In genomic region chr2:180001635-180002034, GRCm38 (mm10) we compare ENCODE assay signal across 26 mouse cellular contexts. TPM values are rescaled to one million over a fixed set of nuclear protein-coding genes. Genes with fewer than 3 reads are reported as not detected.
DNase-seq lines count a peak whose midpoint lies in the region; ATAC-seq and TF ChIP-seq lines count a peak whose summit lies in the region.
"Had no signal": no experiment of that assay in that cellular context is flagged by ENCODE, and none has a peak within 500 bp of the region (broad histone marks: within the 10 kb centered on the region; RNA-seq: fewer than 3 reads in every experiment).

No protein-coding gene starts in this region.

- no peak for ATAC-seq in forebrain, embryonic 11.5 days (replicated peaks; ENCODE audit: low FRiP score)
- no peak for ATAC-seq in forebrain, embryonic 12.5 days (ENCODE audit: low FRiP score)
- no peak for ATAC-seq in heart, embryonic 12.5 days (ENCODE audit: insufficient number of reproducible peaks, low FRiP score)
- no peak for ATAC-seq in liver, postnatal 0 days
- no peak for ATAC-seq in liver, embryonic 12.5 days
- ATAC-seq: activated CD4-positive, CD25-positive, alpha-beta regulatory T cell, adult 4 months; CD4-positive, CD25-positive, alpha-beta regulatory T cell, adult 4 months; forebrain, embryonic 14.5 days; forebrain, embryonic 16.5 days; Patski had no signal

- no peak for TF ChIP-seq CTCF in liver, postnatal 0 days (IDR thresholded peaks at IDR 0.05; ENCODE audit: low read depth)

- 92% methylated on average over 9 of the region's 9 CpGs for WGBS in forebrain, embryonic 11.5 days
- WGBS in forebrain, embryonic 12.5 days = 93% methylated on average over 9 of the region's 9 CpGs
- WGBS in heart, embryonic 12.5 days = 75% methylated on average over 9 of the region's 9 CpGs
- WGBS in liver, postnatal 0 days (ENCODE audit: insufficient replicate concordance) = 85% methylated on average over 9 of the region's 9 CpGs
- 63% methylated on average over 9 of the region's 9 CpGs for WGBS in liver, embryonic 12.5 days (ENCODE audit: insufficient replicate concordance)

- no peaks in the 10 kb centered on the region for H3K27me3 ChIP-seq in forebrain, embryonic 11.5 days (ENCODE audit: control insufficient read depth, insufficient read depth, low read length)
- H3K27me3 ChIP-seq in forebrain, embryonic 12.5 days = peaks cover 17% of the 10 kb centered on the region
- peaks cover 12% of the 10 kb centered on the region for H3K27me3 ChIP-seq in heart, embryonic 12.5 days (replicated peaks)
- H3K27me3 ChIP-seq in liver, postnatal 0 days (ENCODE audit: insufficient read depth, low read length) = no peaks in the 10 kb centered on the region
- H3K27me3 ChIP-seq in liver, embryonic 12.5 days (replicated peaks) = peaks cover 19% of the 10 kb centered on the region
- H3K27me3 ChIP-seq: embryonic facial prominence, embryonic 15.5 days; Patski had no signal

- no peak overlapping the region for H3K4me2 ChIP-seq in forebrain, embryonic 11.5 days (ENCODE audit: low read depth, low read length, severe bottlenecking)
- no peak overlapping the region for H3K4me2 ChIP-seq in forebrain, embryonic 12.5 days
- no peak overlapping the region for H3K4me2 ChIP-seq in heart, embryonic 12.5 days
- H3K4me2 ChIP-seq in liver, postnatal 0 days (ENCODE audit: low read depth, low read length) = no peak overlapping the region
- H3K4me2 ChIP-seq in liver, embryonic 12.5 days = no peak overlapping the region
- H3K4me2 ChIP-seq: embryonic facial prominence, embryonic 13.5 days; embryonic facial prominence, embryonic 15.5 days had no signal

- DNase-seq in forebrain, embryonic 11.5 days (ENCODE audit: low spot score) = peak; percentile 41
- DNase-seq in heart, adult 11 months = peak; percentile 86
- DNase-seq in liver, postnatal 0 days = peak; percentile 8
- no peak for DNase-seq in kidney, adult 9 months
- DNase-seq: adrenal gland, adult 8-10 months; adrenal gland, postnatal 14 days; adrenal gland, postnatal 36 days; B cell, adult 2 months; cerebellum, adult 11-12 months; cerebellum, adult 2 months; cerebellum, adult 9-10 months; cerebellum, postnatal 10 days; cerebellum, postnatal 25 days had no signal

- no peak for TF ChIP-seq EP300 in liver, postnatal 0 days (IDR thresholded peaks at IDR 0.05; ENCODE audit: low read depth)

- H3K9me3 ChIP-seq in forebrain, embryonic 11.5 days (ENCODE audit: control insufficient read depth, low read length) = no peaks in the 10 kb centered on the region
- H3K9me3 ChIP-seq in forebrain, embryonic 12.5 days = no peaks in the 10 kb centered on the region
- H3K9me3 ChIP-seq in heart, embryonic 12.5 days (replicated peaks) = no peaks in the 10 kb centered on the region
- H3K9me3 ChIP-seq in liver, postnatal 0 days (ENCODE audit: low read length) = no peaks in the 10 kb centered on the region
- H3K9me3 ChIP-seq in liver, embryonic 12.5 days (replicated peaks) = no peaks in the 10 kb centered on the region
- H3K9me3 ChIP-seq: embryonic facial prominence, embryonic 13.5 days; embryonic facial prominence, embryonic 15.5 days; forebrain, embryonic 10.5 days; G1E had no signal

- no peaks in the 10 kb centered on the region for H3K4me1 ChIP-seq in forebrain, embryonic 11.5 days (replicated peaks; ENCODE audit: control insufficient read depth, insufficient read depth, low read length)
- H3K4me1 ChIP-seq in forebrain, embryonic 12.5 days = no peaks in the 10 kb centered on the region
- no peaks in the 10 kb centered on the region for H3K4me1 ChIP-seq in heart, embryonic 12.5 days (replicated peaks)
- no peaks in the 10 kb centered on the region for H3K4me1 ChIP-seq in liver, postnatal 0 days (ENCODE audit: insufficient read depth)
- no peaks in the 10 kb centered on the region for H3K4me1 ChIP-seq in liver, embryonic 12.5 days
- H3K4me1 ChIP-seq: embryonic facial prominence, embryonic 13.5 days; embryonic facial prominence, embryonic 15.5 days had no signal

- H3K36me3 ChIP-seq in forebrain, embryonic 11.5 days (ENCODE audit: control insufficient read depth, insufficient read depth, low read length) = no peaks in the 10 kb centered on the region
- H3K36me3 ChIP-seq in forebrain, embryonic 12.5 days (replicated peaks) = no peaks in the 10 kb centered on the region
- no peaks in the 10 kb centered on the region for H3K36me3 ChIP-seq in heart, embryonic 12.5 days
- no peaks in the 10 kb centered on the region for H3K36me3 ChIP-seq in liver, postnatal 0 days (replicated peaks; ENCODE audit: insufficient read depth, low read length)
- no peaks in the 10 kb centered on the region for H3K36me3 ChIP-seq in liver, embryonic 12.5 days
- H3K36me3 ChIP-seq: embryonic facial prominence, embryonic 13.5 days; embryonic facial prominence, embryonic 15.5 days; forebrain, embryonic 10.5 days; G1E had no signal

- H3K4me3 ChIP-seq in forebrain, embryonic 11.5 days (ENCODE audit: low read depth, low read length) = no peak overlapping the region
- no peak overlapping the region for H3K4me3 ChIP-seq in forebrain, embryonic 12.5 days (replicated peaks)
- H3K4me3 ChIP-seq in heart, embryonic 12.5 days = no peak overlapping the region
- no peak overlapping the region for H3K4me3 ChIP-seq in liver, postnatal 0 days (ENCODE audit: low read depth, low read length)
- H3K4me3 ChIP-seq in liver, embryonic 12.5 days = no peak overlapping the region
- H3K4me3 ChIP-seq: embryonic facial prominence, embryonic 13.5 days; embryonic facial prominence, embryonic 15.5 days; erythroblast, embryonic 14.5 days; forebrain, embryonic 10.5 days had no signal

- H3K27ac ChIP-seq in forebrain, embryonic 11.5 days (ENCODE audit: low read depth, low read length) = no peak overlapping the region
- no peak overlapping the region for H3K27ac ChIP-seq in forebrain, embryonic 12.5 days
- H3K27ac ChIP-seq in heart, embryonic 12.5 days (ENCODE audit: poor library complexity, severe bottlenecking) = no peak overlapping the region
- H3K27ac ChIP-seq in liver, postnatal 0 days (ENCODE audit: low read depth) = no peak overlapping the region
- no peak overlapping the region for H3K27ac ChIP-seq in liver, embryonic 12.5 days
- H3K27ac ChIP-seq: embryonic facial prominence, embryonic 13.5 days; embryonic facial prominence, embryonic 15.5 days; forebrain, embryonic 10.5 days had no signal

- no peak overlapping the region for H3K9ac ChIP-seq in forebrain, embryonic 11.5 days (ENCODE audit: low read length)
- H3K9ac ChIP-seq in forebrain, embryonic 12.5 days = no peak overlapping the region
- no peak overlapping the region for H3K9ac ChIP-seq in heart, embryonic 12.5 days
- H3K9ac ChIP-seq in liver, postnatal 0 days (replicated peaks) = no peak overlapping the region
- no peak overlapping the region for H3K9ac ChIP-seq in liver, embryonic 12.5 days
- H3K9ac ChIP-seq: embryonic facial prominence, embryonic 13.5 days; embryonic facial prominence, embryonic 15.5 days had no signal

RNA-seq across cellular contexts. Expression of gene Lsm14b, which starts 23.2 kb away (rescaled TPM):
- 7.5 and 8.9 TPM in 2 replicates for polyA plus RNA-seq in forebrain, embryonic 11.5 days (2014; fragmentation: Nextera tagmentation; extraction: Ambion mirVana)
- 15.4 and 15.7 TPM in 2 replicates for polyA plus RNA-seq in forebrain, embryonic 12.5 days (2016; fragmentation: Nextera tagmentation; extraction: Ambion mirVana)
- polyA plus RNA-seq in heart, embryonic 12.5 days (2016; fragmentation: Nextera tagmentation; extraction: Ambion mirVana) = 4.8 and 6.9 TPM in 2 replicates
- 1.6 and 1.7 TPM in 2 replicates for polyA plus RNA-seq in liver, postnatal 0 days (2015; fragmentation: Nextera tagmentation; extraction: Ambion mirVana)
- 2.4 and 2.7 TPM in 2 replicates for polyA plus RNA-seq in liver, embryonic 12.5 days (2016; fragmentation: Nextera tagmentation; extraction: Ambion mirVana)

RNA-seq across cellular contexts. Expression of gene Taf4, which starts 25.2 kb away (rescaled TPM):
- 7.4 and 8.2 TPM in 2 replicates for polyA plus RNA-seq in forebrain, embryonic 11.5 days (2014; fragmentation: Nextera tagmentation; extraction: Ambion mirVana)
- 5.2 and 5.8 TPM in 2 replicates for polyA plus RNA-seq in forebrain, embryonic 12.5 days (2016; fragmentation: Nextera tagmentation; extraction: Ambion mirVana)
- polyA plus RNA-seq in heart, embryonic 12.5 days (2016; fragmentation: Nextera tagmentation; extraction: Ambion mirVana) = 2.4 and 2.7 TPM in 2 replicates
- 1.7 TPM in 2 replicates for polyA plus RNA-seq in liver, postnatal 0 days (2015; fragmentation: Nextera tagmentation; extraction: Ambion mirVana)
- polyA plus RNA-seq in liver, embryonic 12.5 days (2016; fragmentation: Nextera tagmentation; extraction: Ambion mirVana) = 2.2 and 2.6 TPM in 2 replicates

RNA-seq across cellular contexts. Expression of gene Psma7, which starts 40.6 kb away (rescaled TPM):
- polyA plus RNA-seq in forebrain, embryonic 11.5 days (2014; fragmentation: Nextera tagmentation; extraction: Ambion mirVana) = 681 and 714 TPM in 2 replicates
- polyA plus RNA-seq in forebrain, embryonic 12.5 days (2016; fragmentation: Nextera tagmentation; extraction: Ambion mirVana) = 666 and 694 TPM in 2 replicates
- polyA plus RNA-seq in heart, embryonic 12.5 days (2016; fragmentation: Nextera tagmentation; extraction: Ambion mirVana) = 444 and 452 TPM in 2 replicates
- polyA plus RNA-seq in liver, postnatal 0 days (2015; fragmentation: Nextera tagmentation; extraction: Ambion mirVana) = 264 and 278 TPM in 2 replicates
- 455 and 456 TPM in 2 replicates for polyA plus RNA-seq in liver, embryonic 12.5 days (2016; fragmentation: Nextera tagmentation; extraction: Ambion mirVana)

RNA-seq across cellular contexts. Expression of gene Ss18l1, which starts 40.7 kb away (rescaled TPM):
- polyA plus RNA-seq in forebrain, embryonic 11.5 days (2014; fragmentation: Nextera tagmentation; extraction: Ambion mirVana) = 16.8 and 17.8 TPM in 2 replicates
- 25.0 and 29.4 TPM in 2 replicates for polyA plus RNA-seq in forebrain, embryonic 12.5 days (2016; fragmentation: Nextera tagmentation; extraction: Ambion mirVana)
- 4.2 and 4.3 TPM in 2 replicates for polyA plus RNA-seq in heart, embryonic 12.5 days (2016; fragmentation: Nextera tagmentation; extraction: Ambion mirVana)
- 0.50 and 0.62 TPM in 2 replicates for polyA plus RNA-seq in liver, postnatal 0 days (2015; fragmentation: Nextera tagmentation; extraction: Ambion mirVana)
- polyA plus RNA-seq in liver, embryonic 12.5 days (2016; fragmentation: Nextera tagmentation; extraction: Ambion mirVana) = 1.3 and 1.6 TPM in 2 replicates
